Mouse (Mus musculus) liver, embryonic 14.5 days (tissue): Measurements from ENCODE around the gene Cdh26.

Source experiments
- CTCF ChIP-seq: IDR thresholded peaks from 2 replicates; pipeline ENCODE4 v1.5.1; 2016; ENCODE audit warnings: antibody characterized with exemption, low read depth, control low read depth
- EP300 ChIP-seq: IDR thresholded peaks from 2 replicates; pipeline ENCODE4 v1.6.1; 2016; ENCODE audit warnings: antibody characterized with exemption, low read depth

DNA sequence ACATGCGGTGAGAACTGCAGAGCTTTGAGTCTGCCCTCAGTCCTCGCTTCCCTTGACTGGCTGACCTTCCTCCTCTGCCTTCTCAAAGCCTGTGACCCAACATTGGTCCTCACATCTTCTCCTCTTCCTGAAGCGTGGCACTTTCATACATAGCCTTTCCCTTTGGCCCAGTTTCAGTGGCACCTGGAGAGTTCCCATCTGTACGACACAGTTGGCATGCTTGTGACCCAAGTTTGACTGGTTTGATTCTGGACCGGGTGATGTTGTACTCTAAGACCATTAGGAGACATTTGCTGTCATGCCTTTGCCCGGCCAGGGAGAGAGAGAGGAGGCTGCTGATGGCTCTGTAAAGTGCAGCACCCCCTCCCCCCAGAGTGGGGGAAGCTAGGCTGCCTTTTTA lies 96.4 kb downstream of the Cdh26 start:
- no peak for TF ChIP-seq CTCF
- no peak for TF ChIP-seq EP300
